Mouse (Mus musculus): ENCODE measurements around the gene Rsph9.

- TF ChIP-seq GATA1 (IDR thresholded peaks at IDR 0.05; ENCODE audit: low read length) (no peak), TAL1 (IDR thresholded peaks at IDR 0.05; ENCODE audit: low read length) (no peak)
Measured at GRCm38 (mm10) chr17:46073730-46074301, 70.2 kb downstream of the Rsph9 start.
